Mouse (Mus musculus) testis, adult 2 months (tissue): ENCODE data around the gene Cd46. TPM values are rescaled to one million over a fixed set of nuclear protein-coding genes. Genes with fewer than 3 reads are reported as not detected.

ENCODE experiments used
- H3K27ac ChIP-seq: fragments of 200-500 bp; 2 replicates; pipeline ENCODE4 v1.5.1; 2012; ENCODE audit warnings: low read depth, low read length; ENCODE audit not compliant: control insufficient read depth, insufficient read depth
- H3K27me3 ChIP-seq: fragments of 200-500 bp; 2 replicates; pipeline ENCODE4 v1.6.1; 2012; ENCODE audit warnings: mild to moderate bottlenecking, low read length, moderate library complexity; ENCODE audit not compliant: control insufficient read depth, insufficient read depth
- H3K36me3 ChIP-seq: fragments of 200-500 bp; 2 replicates; pipeline ENCODE4 v1.6.1; 2012; ENCODE audit warnings: mild to moderate bottlenecking, low read length; ENCODE audit not compliant: control insufficient read depth, insufficient read depth
- H3K4me1 ChIP-seq: fragments of 200-500 bp; 2 replicates; pipeline ENCODE4 v1.6.1; 2012; ENCODE audit warnings: low read length; ENCODE audit not compliant: control insufficient read depth, insufficient read depth
- H3K4me3 ChIP-seq: fragments of 200-500 bp; 2 replicates; pipeline ENCODE4 v1.5.1; 2012; ENCODE audit warnings: low read depth, mild to moderate bottlenecking, low read length, moderate library complexity, mixed read lengths; ENCODE audit not compliant: control insufficient read depth
- CTCF ChIP-seq: fragments of 200-500 bp; IDR thresholded peaks from 2 replicates; pipeline ENCODE4 v1.5.1; 2012; ENCODE audit warnings: low read depth, mild to moderate bottlenecking, inconsistent platforms, low read length, moderate library complexity; ENCODE audit not compliant: control insufficient read depth, insufficient read depth, insufficient replicate concordance
- POLR2A ChIP-seq: fragments of 200-500 bp; IDR thresholded peaks from 2 replicates; pipeline ENCODE4 v1.6.1; 2012; ENCODE audit warnings: low read depth, mild to moderate bottlenecking, inconsistent platforms, low read length, moderate library complexity; ENCODE audit not compliant: control insufficient read depth
- polyA plus RNA-seq: library from polyadenylated mRNA; depleted of rRNA; stranded (reverse); fragments of >200 nt; gene quantifications from 2 replicates; pipeline ENCODE4 v1.2.3, GENCODE M21; 2012

The Cd46 gene
- polyA plus RNA-seq, 1 experiment, result 11.3 TPM

GRCm38 (mm10) chr1:195018089-195018999 lies 73.7 kb downstream of the Cd46 start:
- no peak for TF ChIP-seq POLR2A
- no peak for TF ChIP-seq CTCF
- Histone ChIP-seq H3K4me1 (no peaks in the 10 kb centered on the region), H3K27me3 (no peaks in the 10 kb centered on the region), H3K27ac (no peak overlapping the region), H3K4me3 (peak overlapping the region; percentile 15; the same call in 1 of the 2 replicates), H3K36me3 (no peaks in the 10 kb centered on the region)

GRCm38 (mm10) chr1:195017626-195018025 lies 74.4 kb downstream of the Cd46 start:
- Histone ChIP-seq H3K27ac (no peak overlapping the region), H3K36me3 (no peaks in the 10 kb centered on the region), H3K4me3 (peak overlapping the region; percentile 15), H3K4me1 (no peaks in the 10 kb centered on the region), H3K27me3 (no peaks in the 10 kb centered on the region)
- TF ChIP-seq POLR2A (no peak), CTCF (no peak)

GRCm38 (mm10) chr1:195016811-195017501 lies 75.1 kb downstream of the Cd46 start:
- Histone ChIP-seq H3K4me3 (peak overlapping the region; percentile 13), H3K27ac (peak overlapping the region; percentile 56), H3K4me1 (no peaks in the 10 kb centered on the region), H3K36me3 (no peaks in the 10 kb centered on the region), H3K27me3 (no peaks in the 10 kb centered on the region)
- TF ChIP-seq POLR2A, result no peak
- peak; percentile 16; the same call in 1 of the 2 replicates for TF ChIP-seq CTCF

- no peaks in the 10 kb centered on the region for H3K27me3 ChIP-seq
- H3K4me3 ChIP-seq, result no peak overlapping the region
- TF ChIP-seq CTCF (no peak), POLR2A (no peak)
- no peaks in the 10 kb centered on the region for H3K36me3 ChIP-seq
- H3K27ac ChIP-seq, result no peak overlapping the region
- no peaks in the 10 kb centered on the region for H3K4me1 ChIP-seq
Measured at GRCm38 (mm10) chr1:195015281-195015680, 76.8 kb downstream of the Cd46 start.

- no peaks in the 10 kb centered on the region for H3K36me3 ChIP-seq
- TF ChIP-seq CTCF (no peak), POLR2A (no peak)
- H3K27ac ChIP-seq, result no peak overlapping the region
- H3K27me3 ChIP-seq, result no peaks in the 10 kb centered on the region
- no peaks in the 10 kb centered on the region for H3K4me1 ChIP-seq
- no peak overlapping the region for H3K4me3 ChIP-seq
Measured at GRCm38 (mm10) chr1:195014201-195014885, 77.7 kb downstream of the Cd46 start.

- H3K27ac ChIP-seq, result no peak overlapping the region
- H3K27me3 ChIP-seq, result no peaks in the 10 kb centered on the region
- no peaks in the 10 kb centered on the region for H3K4me1 ChIP-seq
- TF ChIP-seq CTCF, result no peak
- TF ChIP-seq POLR2A, result no peak
- H3K4me3 ChIP-seq, result no peak overlapping the region
- H3K36me3 ChIP-seq, result no peaks in the 10 kb centered on the region
Measured at GRCm38 (mm10) chr1:195012531-195012930, 79.5 kb downstream of the Cd46 start.

- no peak overlapping the region for H3K4me3 ChIP-seq
- TF ChIP-seq CTCF (no peak), POLR2A (no peak)
- H3K4me1 ChIP-seq, result no peaks in the 10 kb centered on the region; the same call in 1 of the 2 replicates
- H3K27ac ChIP-seq, result no peak overlapping the region
- no peaks in the 10 kb centered on the region for H3K27me3 ChIP-seq
- H3K36me3 ChIP-seq, result no peaks in the 10 kb centered on the region
Measured at GRCm38 (mm10) chr1:195006267-195006666, 85.8 kb downstream of the Cd46 start.
